Mouse (Mus musculus) 416B (cell line): Measurements from ENCODE around the gene Antxr2.

ENCODE experiments used
- DNase-seq: peaks from one replicate; pipeline ENCODE4 v3.0.0; 2011; ENCODE audit warnings: low read depth

The Antxr2 gene

GRCm38 (mm10) chr5:98030902-98031641, at the start of gene Antxr2:
Antxr2 (minus strand) TSS chr5:98031043.
- peak; percentile 52 for DNase-seq

GRCm38 (mm10) chr5:98076612-98077011, 45.8 kb upstream of the Antxr2 start:
- DNase-seq = no peak

GRCm38 (mm10) chr5:98069191-98069590, 38.3 kb upstream of the Antxr2 start:
- DNase-seq = no peak

GRCm38 (mm10) chr5:98055275-98055674, 24.4 kb upstream of the Antxr2 start:
- no peak for DNase-seq

- DNase-seq = no peak
Measured at GRCm38 (mm10) chr5:98054834-98055233, 24.0 kb upstream of the Antxr2 start.

- DNase-seq = peak; percentile 69
Measured at GRCm38 (mm10) chr5:98034928-98035327, 4.1 kb upstream of the Antxr2 start.

GRCm38 (mm10) chr5:98034207-98034606, 3.4 kb upstream of the Antxr2 start:
- DNase-seq = no peak

GRCm38 (mm10) chr5:98032803-98033420, 2.1 kb upstream of the Antxr2 start:
- peak; percentile 62 for DNase-seq

- peak; percentile 31 for DNase-seq
Measured at GRCm38 (mm10) chr5:98030091-98030901, 547 bp downstream of the Antxr2 start.

GRCm38 (mm10) chr5:98027688-98028389, 3.0 kb downstream of the Antxr2 start:
- DNase-seq = no peak

GRCm38 (mm10) chr5:98025921-98026320, 4.9 kb downstream of the Antxr2 start:
- DNase-seq = no peak

- no peak for DNase-seq
Measured at GRCm38 (mm10) chr5:98024545-98024944, 6.3 kb downstream of the Antxr2 start.

- no peak for DNase-seq
Measured at GRCm38 (mm10) chr5:98021518-98021917, 9.3 kb downstream of the Antxr2 start.

GRCm38 (mm10) chr5:98020658-98021057, 10.2 kb downstream of the Antxr2 start:
- no peak for DNase-seq

GRCm38 (mm10) chr5:98019396-98019795, 11.4 kb downstream of the Antxr2 start:
- DNase-seq = no peak

- peak; percentile 84 for DNase-seq
Measured at GRCm38 (mm10) chr5:98018162-98018561, 12.7 kb downstream of the Antxr2 start.

GRCm38 (mm10) chr5:98016247-98017203, 14.3 kb downstream of the Antxr2 start:
- DNase-seq = peak; percentile 14

GRCm38 (mm10) chr5:98005751-98006150, 25.1 kb downstream of the Antxr2 start:
- DNase-seq = no peak

GRCm38 (mm10) chr5:97999261-97999824, 31.5 kb downstream of the Antxr2 start:
- peak; percentile 53 for DNase-seq

GRCm38 (mm10) chr5:97996500-97997176, 34.2 kb downstream of the Antxr2 start:
- DNase-seq = no peak
